Mouse (Mus musculus): ENCODE results near the gene Inpp5a. TPM values are rescaled to one million over a fixed set of nuclear protein-coding genes. Genes with fewer than 3 reads are reported as not detected.

Inpp5a gene
- polyA plus RNA-seq (2012; rRNA removed): 11.4 and 16.0 TPM in 2 replicates

DNA sequence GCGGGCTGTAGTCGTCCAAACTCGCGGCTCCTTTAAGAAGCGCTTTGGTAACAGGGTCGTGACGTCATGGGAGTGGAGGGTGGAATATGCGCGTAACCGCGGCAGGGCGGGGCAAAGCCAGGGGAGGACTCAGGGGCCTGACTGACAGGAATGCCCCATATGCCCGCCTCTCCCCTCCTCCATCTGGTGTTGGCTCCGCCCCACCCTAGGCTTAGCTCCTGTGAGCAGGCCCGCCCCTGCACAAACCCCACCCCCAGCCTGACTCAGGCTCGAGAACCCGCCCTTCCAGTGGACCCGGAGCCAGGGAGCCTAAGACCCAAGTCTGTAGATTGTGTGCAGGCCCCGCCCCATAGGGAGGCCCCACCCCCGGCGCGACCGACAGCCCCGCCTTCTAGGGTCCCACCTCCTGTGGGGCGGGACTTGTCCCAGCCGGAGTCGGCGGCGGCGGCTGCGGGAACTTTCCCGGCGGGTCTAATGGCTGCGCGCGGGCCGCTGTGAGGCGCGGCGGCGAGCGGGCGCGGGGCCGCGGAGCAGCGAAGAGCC is at the start of gene Inpp5a:
Gene Inpp5a (plus strand): TSS at position 440 of the 543 bp plus-strand sequence.

GRCm38 (mm10) chr7:139582595-139582994 is 193.7 kb downstream of the Inpp5a start, which contains the start of gene Nkx6-2:
Gene Nkx6-2 (minus strand): TSS chr7:139582797.

Other genes starting within 250 kb of the Inpp5a start
- gene Lrrc27, start 176.1 kb upstream of the Inpp5a start, polyA plus RNA-seq (2012; rRNA removed): 5.1 and 6.8 TPM in 2 replicates
- gene Stk32c, start 175.8 kb upstream of the Inpp5a start, polyA plus RNA-seq (2012; rRNA removed): 5.9 and 6.3 TPM in 2 replicates
- gene Pwwp2b, start 140.6 kb upstream of the Inpp5a start, polyA plus RNA-seq (2012; rRNA removed): 2.1 and 3.2 TPM in 2 replicates
- 11.6 and 35.0 TPM in 2 replicates for gene Nkx6-2, start 193.7 kb downstream of the Inpp5a start, polyA plus RNA-seq (2012; rRNA removed)

Measured in central nervous system, embryonic 11.5 days (tissue).